Mouse (Mus musculus) E14TG2a.4 (cell line): ENCODE results near the gene Plcb4.

Source experiments
- CTCF ChIP-seq: conservative IDR thresholded peaks from 2 replicates; pipeline ENCODE4 v1.5.1; 2014; ENCODE audit warnings: low read length
- NANOG ChIP-seq: IDR thresholded peaks from 2 replicates; pipeline ENCODE4 v1.6.1; 2014; ENCODE audit warnings: borderline replicate concordance, low read length, mixed read lengths
- POU5F1 ChIP-seq: IDR thresholded peaks from 2 replicates; pipeline ENCODE4 v1.6.1; 2014; ENCODE audit warnings: low read length, borderline replicate concordance

- TF ChIP-seq CTCF, result no peak
- TF ChIP-seq NANOG, result no peak
- TF ChIP-seq POU5F1, result no peak
Observed at GRCm38 (mm10) chr2:135825645-135826044, 166.8 kb downstream of the Plcb4 start.
